Mouse (Mus musculus) layer of hippocampus, postnatal 36 days (tissue): ENCODE measurements around the gene Ppid. TPM values are rescaled to one million over a fixed set of nuclear protein-coding genes. Genes with fewer than 3 reads are reported as not detected.

Experiments used
- DNase-seq, 2 experiments: peaks; one replicate each; pipeline ENCODE4 v3.0.0; 2022
- total RNA-seq, 2 experiments: library from RNA; stranded (reverse); gene quantifications; 2 replicates each; pipeline ENCODE4 v1.2.3; 2021

The Ppid gene
- 10 to 100 TPM; 87.1 to 88.8 TPM for total RNA-seq

DNA sequence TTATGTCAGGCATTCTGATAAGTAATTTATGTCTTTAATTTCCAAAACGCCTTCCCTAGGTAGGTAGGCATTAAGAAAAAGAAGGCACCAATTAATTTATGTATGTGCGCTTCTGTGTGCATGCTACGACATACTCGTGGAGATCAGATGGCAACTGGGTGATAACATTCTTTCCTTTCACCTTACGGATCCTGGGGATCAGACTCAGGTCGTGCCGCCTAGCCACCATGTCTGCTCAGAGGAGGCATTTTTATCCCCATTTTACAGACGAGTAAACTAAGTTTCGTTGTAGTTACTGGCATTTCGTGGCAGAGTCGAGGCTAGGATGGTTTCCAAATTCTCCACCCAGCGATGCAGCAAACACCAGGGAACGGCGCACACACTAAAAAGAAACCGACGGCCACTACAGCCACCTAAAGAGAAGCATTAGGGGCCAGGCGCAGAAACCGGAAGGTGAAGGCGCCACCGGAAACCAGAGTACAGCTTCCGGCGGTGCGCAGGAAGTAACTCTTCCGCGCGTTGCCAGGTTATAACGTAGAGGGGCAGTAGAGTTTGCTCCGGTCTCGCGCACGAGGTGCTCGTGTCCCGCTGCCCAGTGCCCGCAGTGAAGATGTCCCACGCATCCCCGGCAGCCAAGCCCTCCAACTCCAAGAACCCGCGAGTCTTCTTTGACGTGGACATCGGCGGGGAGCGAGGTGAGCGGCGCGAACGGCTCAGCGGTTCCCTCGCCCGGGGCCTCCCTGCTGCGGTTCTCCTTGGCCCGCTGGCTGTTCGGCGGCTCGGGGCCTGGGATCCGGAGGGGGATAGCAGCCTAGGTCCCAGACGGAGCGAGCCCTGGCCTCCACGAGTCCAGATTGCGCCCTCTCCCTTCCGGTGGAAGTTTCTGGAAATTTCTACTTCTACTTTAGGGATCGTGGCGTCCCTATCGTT, at the start of gene Ppid:
Gene Ppid, plus strand, starts transcription at position 480 of the 930 bp plus-strand sequence.
- peak; percentile 73 to 74 for DNase-seq

DNA sequence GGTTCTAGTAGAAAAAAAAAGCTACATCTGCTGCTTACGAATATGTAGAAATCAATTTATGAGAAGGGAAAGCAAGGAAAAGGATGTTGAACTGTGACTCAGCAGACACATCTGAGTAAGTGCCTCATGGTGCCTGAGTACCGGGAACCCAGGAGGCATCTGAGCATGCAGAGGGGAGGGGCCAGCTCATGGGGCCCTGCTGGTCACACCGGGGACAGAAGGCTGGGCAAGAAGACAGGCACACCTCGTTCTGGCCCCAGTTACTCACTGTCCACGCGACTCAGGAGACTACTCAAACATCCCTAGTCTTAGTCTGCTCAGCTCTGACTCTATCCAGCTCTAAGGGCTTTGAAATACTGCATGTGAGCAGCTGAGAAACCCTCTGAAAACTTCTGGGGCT, 48.6 kb upstream of the Ppid start:
- no peak for DNase-seq

DNA sequence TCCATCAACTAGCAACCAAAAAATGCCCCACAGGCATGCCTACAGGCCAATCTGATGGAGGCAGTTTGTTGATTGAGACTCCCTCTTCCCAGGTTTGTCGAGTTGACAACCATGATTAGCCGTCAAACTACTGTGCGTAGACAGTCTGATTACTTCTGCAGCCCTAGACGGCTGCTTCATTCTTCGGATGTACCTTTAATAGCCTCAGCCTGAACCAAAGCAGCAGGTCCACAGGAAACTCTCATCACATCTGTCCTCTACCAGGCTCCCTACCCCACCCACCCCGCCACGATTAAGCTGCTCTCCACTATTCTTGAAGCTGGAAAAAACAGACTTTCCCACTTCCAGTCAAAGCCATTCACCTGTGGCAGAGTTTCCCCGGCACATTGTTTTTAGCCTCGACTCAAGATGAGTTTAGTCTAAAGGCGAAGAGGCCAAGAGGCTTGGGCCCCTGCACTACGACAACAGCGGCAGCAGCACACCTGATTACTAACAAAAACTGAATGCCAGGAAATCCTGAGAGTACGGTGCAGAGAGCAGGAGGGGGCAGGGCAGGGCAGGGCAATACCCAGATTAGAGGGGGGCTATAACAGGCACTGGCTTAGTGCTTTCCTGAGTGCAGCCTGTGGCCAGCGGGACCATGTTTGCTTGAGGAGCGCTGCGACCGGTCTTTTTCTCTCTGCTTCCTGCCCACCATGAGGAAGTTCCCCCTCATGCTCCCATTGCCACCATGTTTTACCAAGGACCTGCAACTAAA, 42.3 kb upstream of the Ppid start:
- no peak for DNase-seq

DNA sequence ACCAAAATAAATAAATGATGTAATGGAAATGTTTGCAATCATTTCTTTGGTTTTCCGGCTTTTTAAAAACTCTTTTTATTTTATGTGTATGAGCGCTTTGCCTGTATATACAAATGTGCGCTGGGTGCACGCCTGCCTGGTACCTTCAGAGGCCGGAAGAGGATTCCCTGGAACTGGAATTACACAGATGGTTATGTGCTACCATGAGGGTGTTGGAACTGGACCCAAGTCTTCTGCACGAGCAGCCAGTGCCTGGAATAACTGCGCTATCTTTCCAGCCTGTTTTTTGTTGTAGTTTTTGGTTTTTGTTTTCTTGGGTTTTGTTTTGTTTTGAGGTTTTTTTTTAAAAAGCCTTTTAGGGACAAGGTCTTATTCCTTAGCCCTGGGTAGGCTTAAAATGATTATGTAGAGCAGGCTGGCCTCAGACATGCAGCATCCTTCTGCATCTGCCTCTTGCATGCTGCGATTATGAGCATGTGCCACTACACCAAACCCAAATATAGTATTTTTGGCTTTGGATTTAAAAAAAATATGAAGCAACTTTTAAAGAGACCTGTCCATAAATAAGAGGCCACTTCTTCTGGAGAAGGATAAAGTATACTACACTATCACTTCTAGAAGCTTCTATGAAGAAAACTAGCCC, 41.3 kb upstream of the Ppid start:
- no peak for DNase-seq

DNA sequence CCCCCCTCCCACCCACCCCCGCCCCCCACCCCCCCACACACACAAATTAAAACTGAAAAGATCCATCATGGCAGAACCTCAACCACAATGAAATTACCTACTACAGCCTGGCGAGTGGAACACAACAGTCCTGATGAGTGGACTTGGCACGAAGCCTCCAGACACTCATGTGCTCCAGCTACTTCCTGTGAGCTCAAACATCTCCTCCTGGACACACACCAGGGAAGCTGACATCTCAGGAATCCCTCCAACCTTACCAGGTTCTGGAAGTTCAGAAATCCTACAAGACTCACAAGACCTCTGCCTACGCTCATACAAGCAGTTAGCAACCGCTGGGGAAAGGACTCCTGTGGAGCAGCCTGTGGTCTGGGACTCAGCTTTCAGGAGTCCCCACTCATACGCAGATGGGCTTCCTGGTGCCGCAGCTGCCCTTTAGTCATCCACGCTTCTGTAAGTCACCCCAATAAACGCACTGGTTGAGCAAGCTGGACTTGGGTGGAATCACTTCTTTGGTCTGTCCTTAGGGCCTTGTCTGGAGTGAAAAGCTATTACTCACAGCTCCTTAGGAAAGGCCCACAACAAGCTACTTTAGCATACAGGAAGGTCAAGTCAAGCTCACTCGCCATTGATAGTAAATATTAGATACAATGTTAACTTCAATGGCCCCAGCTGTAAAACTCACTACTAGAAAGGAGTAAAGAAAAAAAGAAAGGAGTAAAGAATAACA, 39.2 kb upstream of the Ppid start:
- DNase-seq = no peak

DNA sequence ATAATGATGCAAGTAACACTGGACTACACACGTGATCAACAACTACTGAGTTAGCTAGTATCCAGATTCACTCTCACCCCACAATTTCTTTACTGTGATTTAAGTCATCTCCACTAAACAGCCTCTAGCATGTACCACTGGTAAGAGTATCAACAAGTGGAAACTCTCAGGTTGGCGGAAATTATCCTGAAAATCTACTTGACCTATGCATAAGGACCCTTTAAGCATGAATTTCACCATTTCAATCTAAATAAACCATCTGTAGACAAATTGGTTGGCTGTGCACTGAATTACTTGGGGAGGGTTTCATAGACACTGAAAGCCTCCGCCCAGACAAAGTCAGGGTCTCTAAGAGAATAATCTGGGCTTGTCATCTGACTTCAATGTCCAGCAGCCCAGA, 37.4 kb upstream of the Ppid start:
- no peak for DNase-seq

DNA sequence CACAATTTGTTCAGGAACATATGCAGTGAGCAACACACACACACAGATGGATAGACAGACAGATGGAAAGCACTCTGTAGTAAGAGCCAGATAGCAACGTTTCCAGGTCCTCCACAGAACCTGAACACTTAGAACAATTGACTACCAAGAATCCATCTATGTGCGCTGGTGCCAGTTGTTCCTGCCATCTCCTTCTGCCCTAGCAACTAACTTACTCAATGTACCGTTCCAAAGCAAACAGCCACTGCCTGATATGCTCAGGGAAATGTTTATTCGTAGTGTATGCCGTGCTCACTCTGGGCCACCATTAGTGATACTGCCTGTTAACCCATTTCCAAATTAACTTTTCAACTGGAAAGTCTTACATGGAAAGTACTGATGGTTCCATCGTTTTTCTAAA, 36.1 kb upstream of the Ppid start:
- peak in 1 of 2 experiments; percentile 33 for DNase-seq

DNA sequence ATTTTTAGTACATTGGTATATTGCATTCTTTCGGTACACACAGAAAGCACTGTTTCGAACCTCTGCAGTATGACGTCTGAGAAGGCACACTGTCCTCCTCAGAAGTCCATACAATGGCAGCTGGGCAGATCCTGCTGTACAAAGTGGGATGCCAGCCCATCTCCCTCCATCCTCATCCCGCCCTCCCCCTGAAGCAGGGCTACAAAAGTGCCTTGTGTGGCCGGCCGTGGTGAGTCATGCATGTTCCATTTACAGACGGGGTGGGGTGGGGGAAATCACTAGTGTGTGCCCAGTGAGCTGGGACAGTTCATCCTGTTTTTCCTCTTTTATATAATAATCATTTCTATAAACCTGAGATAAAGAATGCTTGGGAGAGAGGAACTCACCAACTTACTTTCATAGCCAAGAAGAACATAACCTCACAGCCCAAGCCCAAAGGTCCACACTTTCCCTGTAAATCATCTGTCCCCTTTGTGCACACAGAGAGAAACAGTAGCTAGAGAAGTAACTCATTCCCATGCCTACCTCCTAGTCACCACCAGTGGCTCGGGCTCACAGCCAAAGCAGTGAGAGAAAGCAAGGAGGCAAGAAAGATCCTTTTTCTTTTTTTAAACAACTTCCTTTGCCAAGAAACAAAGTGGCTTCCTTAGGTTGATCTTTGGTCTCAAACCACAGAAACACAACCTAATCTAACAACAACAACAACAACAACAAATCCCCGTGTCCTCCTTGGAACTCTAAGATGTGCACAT, 31.9 kb upstream of the Ppid start:
- DNase-seq = no peak

DNA sequence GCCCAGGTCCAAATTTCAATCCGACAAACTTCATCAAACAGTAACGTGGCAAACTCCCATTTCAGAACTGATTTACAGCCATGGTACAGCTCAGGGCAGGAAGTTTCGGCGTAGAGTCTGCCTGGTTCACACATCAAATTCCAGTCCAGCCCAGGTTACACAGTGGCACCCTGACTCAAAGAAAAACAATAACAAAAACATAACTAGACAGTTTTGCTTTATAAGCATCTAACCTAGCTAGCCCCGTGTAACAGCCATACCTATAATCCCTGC, 31.4 kb upstream of the Ppid start:
- DNase-seq = no peak

DNA sequence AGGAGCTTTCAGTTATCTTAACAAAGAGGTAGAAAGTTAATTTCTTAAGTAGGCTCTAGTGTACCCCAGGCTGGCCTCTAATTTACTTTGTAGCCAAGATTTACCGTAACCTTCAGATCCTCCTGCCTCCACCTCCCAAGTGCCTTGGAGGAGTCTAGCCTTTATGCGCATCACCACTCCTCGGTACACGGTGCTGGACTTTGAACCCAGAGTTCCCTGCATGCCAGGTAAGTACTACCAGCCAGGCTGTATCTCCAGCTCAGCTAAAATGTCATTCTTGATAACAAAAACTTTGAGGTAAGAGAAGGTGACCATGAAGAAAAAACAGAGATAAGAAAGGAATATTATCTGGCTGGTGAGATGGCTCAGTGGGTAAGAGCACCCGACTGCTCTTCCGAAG, 30.6 kb upstream of the Ppid start:
- DNase-seq = no peak

DNA sequence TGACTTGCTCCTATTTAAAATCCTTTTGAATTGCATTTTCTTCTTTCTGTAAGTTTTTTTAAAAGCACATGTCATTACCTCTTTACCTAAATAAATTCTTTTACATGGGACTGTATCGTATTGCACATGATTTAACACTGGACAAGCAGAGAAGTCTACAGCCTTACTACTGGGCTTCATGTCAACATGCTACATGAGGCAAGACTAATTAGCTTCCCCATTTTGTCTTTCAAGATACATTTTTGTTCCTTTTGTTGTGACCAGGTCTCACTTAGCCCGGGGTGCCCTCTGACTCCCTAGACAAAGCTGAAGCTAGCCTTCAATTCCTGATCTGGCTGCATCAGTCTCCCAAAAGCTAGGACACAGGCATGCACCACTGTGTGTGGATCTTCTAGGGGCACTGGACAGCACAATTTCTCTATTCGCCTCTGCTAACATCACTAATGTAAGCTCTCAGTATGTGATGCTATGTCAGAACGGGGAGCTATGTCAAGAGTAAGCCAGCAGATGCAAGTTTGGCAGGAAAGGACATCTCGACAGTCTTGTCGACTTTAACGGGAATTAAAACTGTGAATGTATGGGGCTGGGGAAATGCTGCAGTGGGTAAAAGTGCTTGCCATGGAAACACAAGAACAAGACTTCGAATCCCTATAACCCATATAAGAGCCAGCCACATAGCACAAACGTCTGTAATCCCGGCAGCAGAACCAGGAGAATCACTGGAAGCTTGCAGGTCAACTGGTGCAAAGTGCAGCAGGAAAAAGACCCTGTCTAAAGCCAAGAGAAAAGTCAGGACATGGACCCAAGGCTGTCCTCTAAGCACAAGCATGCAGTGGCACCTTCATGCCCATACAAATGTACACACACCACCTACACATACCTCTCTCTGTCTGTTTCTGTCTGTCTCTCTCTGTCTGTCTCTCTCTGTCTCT, 29.1 kb upstream of the Ppid start:
- DNase-seq = no peak

DNA sequence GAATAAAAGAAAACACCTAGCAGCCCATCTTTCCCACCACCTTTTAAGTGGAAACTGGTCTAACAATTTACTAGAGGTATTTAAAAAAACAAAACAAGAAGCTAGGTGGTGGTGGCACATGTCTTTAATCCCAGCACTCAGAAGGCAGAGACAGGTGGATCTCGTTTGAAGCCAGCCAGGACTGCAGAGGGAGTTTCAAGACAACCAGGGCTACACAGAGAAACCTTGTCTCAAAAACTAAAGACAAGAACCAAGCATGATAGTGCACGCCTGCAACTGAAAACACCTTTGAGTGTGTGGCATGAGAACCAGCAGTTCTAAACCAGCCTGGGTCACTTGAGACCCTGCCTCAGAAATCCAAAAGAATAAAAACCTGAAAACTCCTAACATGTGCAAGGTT, 27.6 kb upstream of the Ppid start:
- DNase-seq = no peak

DNA sequence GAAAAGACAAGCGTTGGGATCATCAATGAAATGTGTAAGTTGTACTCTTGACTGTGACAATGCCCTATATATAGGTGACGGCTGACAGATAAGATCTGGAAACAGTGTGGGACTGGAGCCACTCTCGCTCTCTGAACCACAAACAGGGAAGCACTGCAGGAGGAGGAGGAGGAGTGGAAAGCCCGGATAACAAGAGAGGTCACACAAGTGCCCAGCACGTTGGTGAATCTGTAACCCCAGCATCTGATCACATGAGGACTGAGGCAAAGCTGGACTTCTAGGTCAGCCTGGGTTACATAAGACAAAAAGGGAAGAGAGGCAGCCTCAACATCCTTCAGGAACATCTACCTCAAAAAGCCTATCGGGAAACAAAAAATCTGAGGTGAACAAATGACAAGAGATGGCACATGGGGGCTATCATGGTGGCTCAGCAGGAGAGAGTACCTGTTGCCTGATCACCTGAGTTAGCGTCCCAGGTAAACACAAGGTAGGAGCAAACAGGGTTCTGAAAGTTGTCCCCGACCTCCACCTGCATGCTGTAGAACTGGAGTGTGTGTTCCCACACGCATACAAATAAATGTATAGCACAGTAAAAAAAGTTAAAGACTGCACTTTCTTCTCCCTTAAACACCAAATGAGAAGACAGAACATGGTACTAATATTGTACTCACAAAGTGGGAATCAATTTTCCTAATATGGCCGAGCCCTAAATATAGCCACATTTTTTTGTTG, 26.1 kb upstream of the Ppid start:
- DNase-seq = no peak

DNA sequence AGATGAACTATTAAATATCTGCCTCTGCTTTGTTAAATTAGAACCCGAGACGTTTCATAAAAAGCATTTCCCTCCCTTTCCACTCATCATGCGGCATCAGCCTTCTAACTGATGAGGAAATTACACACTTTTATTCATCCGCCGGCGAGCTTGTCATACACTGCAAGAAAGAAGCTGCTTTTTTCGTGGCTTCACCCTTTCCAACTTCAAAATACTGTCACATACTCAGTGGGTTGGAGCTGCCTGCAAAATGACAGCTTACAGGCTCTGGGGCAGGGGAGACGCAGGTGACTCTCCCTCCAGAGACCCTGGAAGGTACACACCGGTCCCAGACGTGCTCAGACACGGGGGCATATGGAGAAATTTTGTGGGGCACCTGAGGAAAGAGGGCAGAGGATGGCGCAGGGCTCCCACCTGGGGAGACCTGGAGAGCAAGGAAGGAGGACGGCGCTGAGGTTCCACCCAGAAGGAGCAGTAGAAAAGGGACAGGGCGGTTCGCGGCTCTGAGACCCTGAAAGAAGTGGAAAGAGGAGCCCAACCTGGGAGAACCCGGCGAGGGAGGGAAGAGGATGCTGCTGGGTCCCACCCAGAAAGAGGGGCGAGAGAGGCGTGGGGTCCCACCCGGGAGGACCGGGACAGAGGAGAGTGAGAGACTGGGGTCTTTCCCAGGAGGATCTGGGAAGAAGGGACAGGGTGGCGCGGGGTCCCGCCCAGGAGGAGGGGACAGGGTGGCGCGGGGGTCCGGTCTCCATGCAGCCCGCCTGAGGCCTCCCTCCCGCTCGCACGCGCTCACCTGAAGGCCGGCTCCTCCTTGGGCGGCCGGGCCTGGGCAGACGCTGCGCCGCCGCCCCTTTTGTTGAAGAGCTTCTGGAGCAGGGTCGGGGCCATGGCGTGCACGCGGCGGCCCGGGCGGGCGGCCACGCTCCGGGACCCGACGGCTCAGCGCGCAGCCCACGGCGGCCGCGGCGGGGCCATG, 24.1 kb upstream of the Ppid start:
- peak; percentile 32 to 40 for DNase-seq

DNA sequence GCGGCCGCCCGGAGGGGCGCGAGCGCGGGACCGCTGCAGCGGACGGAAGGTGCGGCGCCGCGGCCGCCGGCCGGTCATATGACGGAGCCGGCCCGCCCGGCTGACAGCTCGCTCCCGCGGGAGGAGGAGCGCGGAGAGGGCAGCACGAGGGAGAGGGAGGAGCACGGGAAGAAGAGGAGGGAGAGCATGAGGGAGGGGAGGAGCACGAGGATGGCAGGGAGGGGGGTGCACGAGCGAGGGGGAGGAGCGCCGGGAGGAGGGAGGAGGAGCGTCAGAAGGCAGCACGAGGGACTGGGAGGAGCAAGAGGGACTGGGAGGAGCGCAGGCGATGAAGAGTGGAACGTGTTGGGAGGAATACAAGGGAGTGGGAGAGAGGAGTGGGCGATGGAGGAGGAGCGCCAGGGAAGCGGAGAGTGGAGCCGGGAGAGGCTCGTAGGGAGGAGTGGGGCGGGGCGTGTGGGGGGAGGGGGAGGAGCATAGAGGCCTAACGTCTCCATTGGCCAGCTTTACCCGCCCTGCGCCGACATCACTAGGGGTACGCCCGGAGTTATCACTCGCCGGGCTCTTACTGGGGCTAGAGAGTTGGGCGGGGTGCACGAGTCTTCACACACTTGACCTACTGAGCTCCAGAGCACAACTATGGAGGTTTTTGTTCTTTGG, 23.3 kb upstream of the Ppid start, which contains the start of gene Fnip2:
Gene Fnip2, minus strand, starts transcription at position 94 of the 660 bp plus-strand sequence.
- peak; percentile 88 to 90 for DNase-seq

DNA sequence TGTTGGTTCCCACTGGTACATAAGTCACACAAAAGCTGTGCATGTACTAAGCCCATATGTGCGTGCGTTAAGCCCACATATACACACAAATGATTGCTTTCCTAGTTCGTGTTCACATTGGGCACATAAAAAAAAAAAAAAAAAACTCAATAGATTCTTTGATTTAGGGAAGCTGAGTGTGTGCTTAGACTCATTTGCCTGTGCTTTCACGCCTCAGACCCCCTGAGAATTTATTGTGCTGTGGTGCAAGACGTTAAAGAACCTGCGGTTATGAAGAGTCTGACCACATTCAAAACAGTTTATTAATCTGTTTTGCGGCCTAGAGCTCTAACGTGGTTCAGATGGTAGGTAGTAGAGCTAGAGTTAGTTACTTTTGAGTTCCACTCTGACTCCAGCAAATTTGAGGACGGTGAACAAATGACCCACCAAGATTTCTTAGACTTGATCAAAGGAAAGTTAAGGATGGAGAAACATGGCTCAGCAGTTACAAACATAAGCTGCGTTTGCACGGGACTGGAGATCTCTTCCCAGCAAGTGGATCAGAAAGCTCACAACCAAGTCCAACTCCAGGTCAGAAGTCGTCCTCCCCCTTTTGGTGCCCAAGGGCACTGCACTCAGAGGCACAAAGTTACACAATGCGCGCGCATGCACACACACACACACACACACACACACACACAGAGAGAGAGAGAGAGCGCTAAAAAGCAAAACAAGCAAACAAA, 22.4 kb upstream of the Ppid start:
- no peak for DNase-seq

DNA sequence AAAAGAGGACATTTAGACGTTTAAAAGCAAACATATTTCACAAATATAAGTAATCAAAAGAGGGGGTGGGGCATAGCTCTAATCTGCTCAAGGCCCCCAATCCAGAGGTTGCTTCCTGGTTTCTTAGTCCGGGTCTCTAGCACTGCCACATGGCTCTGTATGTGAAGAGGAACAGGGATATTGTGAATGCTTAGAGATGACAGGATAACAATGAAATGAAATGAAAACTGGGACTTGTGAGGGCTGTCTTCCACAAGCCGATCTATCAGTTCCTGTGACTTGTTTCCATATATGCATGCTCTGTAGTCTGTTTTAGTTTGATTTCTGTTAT, 21.8 kb upstream of the Ppid start:
- DNase-seq = no peak

DNA sequence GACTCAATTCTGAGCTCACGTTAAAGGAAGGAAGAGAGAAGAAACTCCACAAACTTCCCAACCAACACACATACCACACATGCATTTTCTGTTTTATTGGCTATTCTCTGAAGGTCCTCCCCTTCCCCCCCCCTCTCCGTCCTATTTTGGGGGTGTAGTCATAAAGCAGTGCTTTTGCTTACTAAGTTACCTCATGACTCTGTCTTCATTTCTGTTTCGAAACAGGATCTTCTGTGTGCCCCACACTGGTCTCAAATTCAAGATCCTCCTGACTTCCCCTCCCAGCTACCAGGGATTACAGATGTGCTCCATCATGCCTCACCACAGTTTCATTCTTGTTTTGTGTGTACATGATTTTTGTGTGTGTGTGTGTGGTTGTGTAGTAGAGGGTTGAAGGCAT, 18.7 kb upstream of the Ppid start:
- no peak for DNase-seq
